Mouse (Mus musculus) inflammation-experienced regulatory T-cells, adult 6 months (primary cell): ENCODE measurements around the gene Nrip3. TPM values are rescaled to one million over a fixed set of nuclear protein-coding genes. Genes with fewer than 3 reads are reported as not detected.

Source experiments
- ATAC-seq: one replicate; pipeline ENCODE4 v1.8.0; 2017
- polyA plus RNA-seq, 3 experiments: library from polyadenylated mRNA; unstranded; fragments of 100-300 nt; shearing (Covaris generic); gene quantifications; one replicate each; pipeline ENCODE4 v1.2.1; 2017

The Nrip3 gene
- under 1 TPM; 0.11 to 0.98 (median 0.74) TPM for polyA plus RNA-seq

DNA sequence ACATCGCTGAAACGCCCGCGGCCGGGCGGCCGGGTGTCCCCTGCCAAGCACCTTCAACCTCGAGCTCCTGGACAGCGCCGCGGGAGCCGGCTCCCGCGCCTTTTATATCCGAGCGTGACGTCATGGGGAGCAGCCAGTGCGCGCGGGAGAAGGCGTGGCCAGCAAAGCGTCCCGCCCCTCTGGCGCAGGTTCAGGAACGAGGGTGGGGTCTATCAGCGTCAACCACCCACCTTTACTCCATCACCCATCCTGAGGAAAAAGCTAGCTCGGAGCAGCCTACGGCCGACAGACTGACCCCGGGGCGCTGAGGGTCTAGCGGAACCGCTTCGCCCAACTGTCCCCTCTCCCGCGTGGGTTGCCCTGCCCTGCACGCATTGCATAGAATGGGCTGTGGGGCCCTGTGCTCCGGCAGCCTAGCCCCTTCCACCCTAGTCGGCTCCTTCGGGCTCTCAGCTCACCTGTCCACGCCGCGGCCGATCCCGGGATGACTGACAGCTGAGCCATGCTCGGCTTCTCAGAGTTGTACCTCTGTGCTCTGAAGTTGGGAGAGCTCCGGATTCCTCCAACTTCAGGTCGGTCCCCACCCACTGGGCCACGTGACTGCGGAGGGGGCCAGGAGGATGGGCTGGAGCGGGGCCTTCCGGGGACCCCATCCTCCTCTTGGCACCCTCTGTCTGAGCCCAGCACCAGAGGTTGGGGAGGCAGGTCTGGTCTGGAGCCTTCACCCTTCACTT lies at the start of gene Nrip3:
Gene Nrip3, minus strand, starts transcription at position 556 of the 734 bp plus-strand sequence.
- peak; percentile 75 for ATAC-seq

DNA sequence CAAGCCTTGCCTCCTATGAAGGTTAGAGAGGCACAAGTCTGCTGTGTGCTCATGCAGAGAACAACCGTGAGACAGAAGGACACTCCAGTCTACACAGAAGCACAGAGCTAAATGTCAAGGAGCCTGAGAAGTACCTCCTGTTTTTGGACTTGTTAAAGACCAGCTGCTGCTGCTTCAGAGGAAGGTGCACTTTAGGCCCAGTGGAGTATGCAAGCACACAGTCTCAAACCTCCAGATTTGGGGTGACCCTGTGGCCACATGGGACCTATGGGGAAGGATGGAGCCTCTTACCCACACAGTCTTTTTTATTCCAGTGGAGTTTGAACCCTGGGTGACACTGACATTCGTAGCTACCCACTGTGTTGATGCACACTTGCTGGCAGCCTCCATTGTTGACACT lies 49.6 kb upstream of the Nrip3 start:
- ATAC-seq, result no peak

DNA sequence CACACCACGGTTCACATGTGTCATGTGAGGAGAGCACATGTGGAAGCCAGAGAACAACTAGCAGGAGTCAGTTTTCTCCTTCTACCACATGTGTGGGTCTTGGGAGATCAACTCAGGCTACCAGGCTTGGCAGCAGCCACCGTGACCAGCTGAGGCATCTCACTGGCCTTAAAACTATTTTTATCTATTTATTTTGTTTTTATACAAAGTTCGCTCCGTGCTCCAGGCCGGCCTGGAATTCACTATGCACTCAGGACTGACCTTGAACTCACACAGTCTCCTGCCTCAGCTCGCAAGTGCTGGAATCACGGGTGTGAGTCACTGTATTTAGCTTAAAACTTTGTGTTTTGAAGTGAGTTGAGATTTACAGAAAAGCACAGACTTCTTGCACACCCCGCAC lies 45.1 kb upstream of the Nrip3 start:
- no peak for ATAC-seq

DNA sequence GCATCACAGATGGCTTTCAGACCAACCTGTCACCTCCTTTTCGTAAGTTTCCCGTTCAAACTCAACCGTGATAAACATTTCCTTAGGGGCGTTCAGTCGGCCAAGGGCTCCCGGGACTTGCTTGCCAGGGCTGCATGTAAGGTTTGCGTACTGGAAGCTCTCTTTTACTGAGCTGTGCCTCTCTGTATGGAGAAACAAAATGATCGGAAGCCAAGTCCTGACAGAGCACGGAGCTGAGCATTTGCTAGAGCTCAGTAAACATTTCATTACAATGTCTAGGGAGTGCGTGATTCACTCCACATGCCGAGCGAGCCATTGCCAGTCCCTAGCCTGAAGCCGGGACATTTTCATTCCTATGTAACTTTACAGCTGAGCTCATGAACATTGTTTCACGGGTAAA lies 43.5 kb upstream of the Nrip3 start:
- no peak for ATAC-seq

DNA sequence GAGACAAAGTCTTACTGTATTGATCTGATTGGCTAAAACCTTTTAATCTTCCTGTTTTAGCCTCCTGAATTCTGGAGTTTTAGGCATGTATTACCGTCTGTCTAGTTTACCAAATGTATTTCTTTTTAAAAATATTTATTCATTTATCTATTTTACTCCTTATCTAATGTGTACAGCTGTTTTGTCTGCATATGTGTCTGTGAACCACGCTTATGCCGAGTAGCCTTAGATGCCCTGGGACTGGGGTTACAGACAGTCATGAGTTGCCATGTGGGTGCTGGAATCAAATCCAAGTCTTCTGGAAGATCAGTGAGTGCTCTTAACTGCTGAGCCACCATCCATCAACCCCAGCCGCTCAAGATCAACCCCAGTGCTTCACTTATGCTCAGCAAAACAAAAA lies 36.8 kb upstream of the Nrip3 start:
- ATAC-seq, result no peak

DNA sequence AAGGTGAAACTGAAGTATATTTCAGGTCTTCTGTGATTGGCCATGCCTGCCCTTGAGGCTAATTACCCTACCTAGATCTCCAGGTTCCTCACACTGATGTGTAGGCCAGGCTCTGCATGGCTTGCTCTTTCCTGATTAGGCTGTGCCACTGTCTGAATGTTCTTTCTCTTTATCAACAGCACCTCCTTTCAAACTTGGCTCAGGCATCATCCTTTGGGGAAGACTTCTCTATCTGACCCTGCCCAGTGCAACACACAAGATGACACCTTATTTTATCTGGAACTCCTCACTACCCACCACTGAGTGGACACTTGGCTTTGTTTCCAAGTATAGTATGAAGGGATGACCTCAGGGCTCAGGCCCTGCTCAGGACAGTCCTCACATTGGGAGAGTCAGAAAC lies 36.1 kb upstream of the Nrip3 start:
- no peak for ATAC-seq

DNA sequence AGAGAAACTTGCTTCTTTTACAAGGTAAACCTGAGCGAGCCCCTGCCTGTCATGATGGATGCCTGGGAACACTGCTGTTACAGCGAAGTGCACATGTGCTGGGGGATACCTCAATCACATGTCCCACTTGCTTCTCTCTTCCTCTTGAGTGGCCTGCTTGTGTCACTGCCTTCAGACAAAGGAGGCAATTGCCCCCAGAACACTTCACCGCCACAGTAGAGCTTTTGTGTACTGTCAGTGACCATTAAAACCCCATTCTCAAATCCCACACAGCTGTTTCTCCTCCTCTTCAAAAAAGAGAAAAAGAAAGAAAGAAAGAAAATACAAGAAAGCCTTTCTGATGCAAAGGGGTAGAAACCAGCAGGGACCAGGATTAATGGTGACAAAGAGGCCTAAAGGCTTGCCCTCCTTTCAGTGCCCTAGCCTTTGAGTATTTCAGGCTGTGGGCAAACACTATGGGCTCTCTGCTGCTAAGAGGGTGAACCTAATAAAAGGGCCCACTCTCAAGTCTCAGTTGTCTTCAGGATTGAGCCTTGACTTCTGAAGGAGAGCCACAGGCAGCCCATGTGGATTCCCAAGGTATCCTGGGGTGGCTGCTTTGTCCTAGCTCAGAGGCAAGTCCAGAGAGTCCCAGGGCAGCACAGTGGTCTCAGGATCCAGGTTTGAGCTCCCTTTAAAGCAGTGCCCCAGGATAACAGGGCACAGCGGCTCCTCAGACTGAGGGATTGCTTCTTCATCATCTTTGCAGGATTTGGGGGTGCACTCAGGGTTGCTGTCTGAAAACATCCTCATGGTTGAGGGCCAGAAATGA lies 31.7 kb upstream of the Nrip3 start:
- no peak for ATAC-seq

DNA sequence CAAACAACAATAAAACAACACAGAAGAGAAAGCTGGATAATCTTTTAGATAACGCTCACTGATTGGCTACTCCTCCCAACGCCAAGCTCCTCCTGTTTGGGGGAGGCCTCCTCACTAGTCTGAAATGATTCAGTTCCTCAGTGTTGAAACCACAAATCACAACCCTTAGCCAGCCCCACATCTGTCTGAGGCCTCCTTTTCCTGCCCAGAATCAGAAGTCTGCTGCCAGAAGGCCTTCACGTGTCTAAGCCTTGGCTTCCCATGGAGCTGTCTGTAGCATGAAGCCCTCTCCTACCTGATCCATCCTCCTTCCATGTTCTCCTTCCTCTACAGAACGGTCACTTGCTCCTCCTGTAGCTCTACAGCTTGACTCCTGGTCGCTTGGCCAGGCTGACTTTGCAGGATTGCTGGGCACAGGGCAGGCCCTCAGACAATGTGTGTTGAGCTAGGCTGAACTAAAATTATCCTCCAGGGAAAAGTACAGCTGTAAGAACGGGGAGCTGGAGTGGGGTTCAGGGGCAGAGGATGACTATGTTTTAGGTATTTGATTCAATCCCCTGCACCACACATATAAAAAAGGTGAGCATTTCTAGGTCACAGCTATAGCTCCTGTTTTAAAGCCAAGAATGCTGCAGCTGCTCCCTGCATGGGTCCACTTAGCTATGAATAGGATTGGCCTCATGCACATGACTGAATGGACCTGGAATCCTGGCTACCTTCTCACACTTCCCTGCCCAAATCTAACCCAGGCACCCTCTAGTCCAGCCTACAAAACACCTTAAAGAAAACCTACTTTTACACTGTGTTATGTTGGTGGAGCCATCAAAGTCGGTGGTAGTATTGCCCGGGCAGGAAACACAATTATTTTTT lies 26.0 kb upstream of the Nrip3 start:
- ATAC-seq, result no peak

DNA sequence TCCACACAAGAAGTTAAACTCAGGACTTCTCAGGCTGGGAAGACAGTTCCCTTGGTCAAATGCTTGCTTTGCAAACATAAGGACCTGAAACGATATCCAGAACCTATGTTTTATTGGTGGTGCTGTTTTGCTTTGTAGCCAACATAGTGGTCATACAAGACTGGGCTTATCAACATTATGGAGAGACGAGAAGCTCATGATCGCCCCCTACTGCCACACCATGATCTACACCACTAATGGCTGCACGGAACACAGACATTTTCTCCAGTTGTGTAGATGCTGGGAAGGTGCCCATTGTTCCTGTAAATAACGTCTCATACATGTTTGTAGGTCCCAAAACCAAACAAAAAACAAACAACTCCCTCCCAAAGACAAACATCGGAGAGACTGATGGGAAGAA lies 23.0 kb upstream of the Nrip3 start:
- ATAC-seq, result no peak

DNA sequence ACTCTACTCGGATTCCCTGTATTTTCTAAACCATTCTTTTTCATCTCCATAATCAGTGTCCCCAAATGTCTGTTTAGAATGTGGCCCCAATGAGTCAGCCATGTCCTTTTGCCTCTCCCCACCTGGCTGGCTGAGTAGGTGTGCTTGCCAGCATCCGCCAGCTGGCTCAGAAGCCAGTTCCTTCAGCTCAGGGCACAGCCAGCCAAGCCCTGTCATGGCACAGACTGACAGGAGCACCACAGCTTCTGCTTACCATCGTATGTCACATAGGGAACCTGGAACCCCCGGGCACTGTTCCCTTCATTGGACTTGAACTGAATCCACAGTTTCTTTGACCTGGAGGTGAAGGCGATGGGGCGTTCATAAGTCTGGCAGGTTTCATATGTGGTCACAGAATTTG lies 22.5 kb upstream of the Nrip3 start:
- no peak for ATAC-seq

DNA sequence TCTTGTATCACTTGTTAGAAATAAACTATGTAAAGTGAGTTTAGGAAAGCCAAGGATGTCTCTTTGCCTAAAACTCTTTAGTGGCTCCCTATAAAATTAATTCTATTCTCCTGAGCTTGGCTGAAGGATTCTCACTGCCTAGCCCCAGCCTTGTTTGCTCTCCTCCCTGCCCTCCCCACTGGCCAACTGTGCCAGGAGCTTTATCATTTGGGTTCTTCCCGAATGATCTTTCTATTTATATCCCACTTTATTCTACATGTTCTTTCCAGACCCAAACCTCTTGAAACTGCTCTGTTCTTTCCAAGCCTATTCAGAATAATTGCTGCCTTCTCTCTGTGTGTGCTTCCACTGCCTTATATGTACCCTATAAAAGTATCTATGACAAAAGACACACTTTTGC lies 21.7 kb upstream of the Nrip3 start:
- no peak for ATAC-seq

DNA sequence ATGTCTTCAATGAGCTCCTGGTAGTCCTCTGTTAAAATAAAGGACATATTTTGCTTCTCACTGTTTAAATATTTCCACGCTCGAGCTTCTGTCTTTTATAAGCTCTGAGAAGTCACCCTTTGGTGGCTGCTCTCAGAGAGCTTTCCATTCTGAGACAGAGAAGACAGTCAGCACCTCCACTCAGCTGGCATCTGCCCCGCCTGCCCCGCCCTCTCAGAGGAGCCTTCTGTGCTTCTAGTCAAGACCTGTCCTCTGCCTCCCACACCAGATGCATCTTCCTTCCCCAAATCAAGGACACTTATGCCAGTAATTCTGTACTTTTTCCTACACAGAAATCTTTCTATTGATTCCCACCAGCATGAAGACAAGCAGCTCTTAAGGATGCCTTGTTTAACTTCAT lies 18.8 kb upstream of the Nrip3 start:
- no peak for ATAC-seq

DNA sequence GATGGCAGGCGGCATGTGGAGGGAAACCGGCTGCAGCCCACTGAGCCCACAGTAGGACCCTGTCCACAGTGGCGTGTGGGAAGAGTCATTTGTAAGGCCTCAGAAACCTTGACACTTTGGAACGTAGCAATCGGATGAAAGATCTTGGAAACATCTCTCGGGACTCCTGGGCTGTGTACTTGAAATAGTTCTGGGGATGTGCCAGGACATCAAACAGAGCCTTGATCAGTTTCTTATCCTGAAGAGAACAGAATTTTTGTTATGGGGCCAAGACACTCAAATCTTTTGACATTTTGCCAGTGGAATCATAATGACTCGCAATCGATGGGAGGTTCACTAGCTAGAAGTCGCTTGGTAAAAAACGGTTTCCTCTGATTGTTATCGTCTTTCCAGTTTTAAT lies 17.3 kb upstream of the Nrip3 start:
- no peak for ATAC-seq

DNA sequence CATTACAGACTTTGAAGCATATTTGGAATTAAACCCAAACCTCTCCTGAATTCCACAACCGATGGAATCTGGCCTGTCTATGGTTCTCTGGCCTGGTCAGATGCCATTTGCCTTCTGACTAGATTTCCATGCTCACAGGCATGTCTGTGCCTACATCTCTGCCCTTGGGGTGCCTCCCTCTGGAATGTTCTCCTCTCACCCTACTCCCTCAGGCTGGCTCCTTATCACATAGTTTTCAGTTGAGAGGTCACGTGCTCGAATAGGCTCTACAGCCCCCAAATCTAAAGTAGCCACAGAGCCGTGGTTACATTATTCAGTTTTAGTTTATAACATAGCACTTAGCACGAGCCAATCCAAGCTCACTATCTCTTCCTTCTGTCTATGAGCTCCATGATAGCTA lies 13.7 kb upstream of the Nrip3 start:
- ATAC-seq, result no peak

DNA sequence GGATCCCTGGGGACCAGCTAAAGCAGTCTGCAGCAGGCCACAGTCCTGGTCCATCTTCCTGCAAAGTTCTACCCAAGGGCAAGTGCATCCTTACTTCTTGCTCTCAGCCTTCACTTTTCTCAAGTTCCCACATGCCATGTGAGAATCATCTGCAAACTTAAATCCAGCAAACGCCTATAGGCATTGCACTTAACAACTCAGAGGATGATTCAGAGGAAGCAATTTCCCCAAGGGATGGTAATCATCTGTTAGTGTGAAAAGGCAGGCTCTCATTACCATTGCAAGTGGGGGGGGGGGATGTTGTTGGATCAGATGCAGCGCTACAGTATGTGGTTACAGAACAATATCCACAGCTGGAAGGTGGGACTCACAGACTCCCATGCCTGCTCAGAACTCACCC lies 12.7 kb upstream of the Nrip3 start:
- ATAC-seq, result no peak

DNA sequence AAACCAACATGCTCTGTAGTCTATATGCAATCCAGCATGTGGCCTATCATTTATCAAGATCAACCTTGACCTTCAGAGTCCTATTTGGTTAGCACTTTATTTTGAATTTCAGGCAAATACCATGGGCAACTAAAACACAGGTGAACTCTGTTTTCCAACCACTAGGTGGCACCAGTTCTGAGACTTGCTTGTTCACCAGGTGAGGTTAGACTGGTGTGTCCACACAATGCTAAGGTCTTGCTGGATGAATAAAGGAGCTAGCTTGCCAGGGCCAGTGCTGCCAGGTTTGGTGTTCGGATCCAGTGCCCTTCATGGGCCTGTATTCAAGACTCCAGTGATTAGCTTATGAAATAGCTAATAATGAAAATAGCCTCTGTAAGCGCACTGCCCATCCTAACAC lies 10.9 kb upstream of the Nrip3 start:
- peak; percentile 75 for ATAC-seq

DNA sequence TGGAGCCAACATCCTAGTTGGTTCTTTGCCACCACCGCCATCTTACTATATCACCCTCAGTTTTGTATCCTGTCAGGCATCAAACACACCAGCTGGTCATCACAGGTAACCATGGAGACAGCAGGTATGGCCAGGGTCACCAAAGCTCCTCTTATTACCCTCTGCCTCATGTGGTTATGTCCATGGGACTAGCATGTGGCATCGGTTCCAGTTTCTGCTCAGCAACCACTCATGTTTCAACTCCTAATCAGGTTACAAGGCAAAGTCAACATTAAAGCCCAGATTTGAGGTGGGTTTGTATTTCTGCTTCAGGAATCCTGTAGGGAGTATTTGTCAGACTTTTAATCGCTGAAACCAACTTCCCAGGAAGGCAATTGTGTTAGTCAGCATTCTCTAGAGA lies 9.0 kb upstream of the Nrip3 start:
- ATAC-seq, result no peak

DNA sequence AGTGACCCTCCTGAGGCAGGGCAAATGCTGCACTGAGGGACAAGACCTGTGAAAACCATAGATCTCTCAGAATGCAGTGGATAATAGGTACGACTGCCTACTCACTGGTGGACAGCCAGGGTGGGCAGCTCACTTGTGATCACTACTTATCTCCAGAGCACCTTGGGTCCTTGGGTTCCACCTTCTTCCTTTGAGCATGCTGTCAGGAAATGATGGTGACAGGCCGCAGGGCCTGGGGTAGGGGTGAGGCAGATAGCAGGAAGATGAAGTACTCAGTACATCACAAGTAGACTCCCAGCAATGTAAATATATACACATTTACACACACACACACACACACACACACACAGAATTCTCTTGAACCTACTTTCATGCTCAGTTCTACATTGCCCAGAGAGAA lies 6.0 kb upstream of the Nrip3 start:
- no peak for ATAC-seq

DNA sequence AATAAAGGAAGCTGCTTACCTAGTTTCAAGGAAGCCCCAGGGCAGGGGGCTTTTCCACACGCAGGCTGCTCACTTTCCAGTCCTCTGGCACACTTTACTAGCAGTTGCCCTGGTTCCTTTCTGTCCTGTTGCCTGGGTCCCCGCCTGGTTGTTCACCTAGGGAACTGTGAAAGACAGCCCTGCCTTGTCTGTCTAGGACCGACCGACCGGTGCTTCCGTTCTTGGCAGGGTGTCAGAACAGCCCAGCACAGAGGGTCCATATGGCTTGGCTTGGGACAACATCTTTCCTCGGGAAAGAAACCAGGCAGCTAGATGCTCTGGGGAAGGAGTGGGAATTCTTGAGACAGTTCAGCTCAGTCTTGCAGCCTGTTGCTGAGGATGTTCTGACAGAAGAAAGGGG lies 1.5 kb upstream of the Nrip3 start:
- ATAC-seq, result no peak

DNA sequence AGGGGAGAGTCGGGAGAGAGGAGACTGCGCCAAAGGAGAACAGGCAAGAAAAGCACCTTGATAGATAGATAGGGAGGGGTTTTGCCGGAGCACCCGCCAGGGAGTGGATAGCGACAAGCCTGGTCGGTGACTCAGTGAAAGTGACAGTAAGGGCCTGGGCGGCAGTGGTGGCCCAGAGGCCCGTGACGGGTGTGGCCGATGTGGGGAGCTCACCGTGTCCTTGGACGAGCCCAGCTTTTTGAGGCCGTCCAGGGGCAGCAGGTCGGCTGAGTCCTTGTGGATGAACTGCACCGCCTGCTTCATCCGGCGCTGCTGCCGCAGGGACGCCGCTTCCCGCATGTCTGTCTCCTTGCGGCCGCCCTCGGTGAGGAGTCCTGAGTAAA lies 747 bp downstream of the Nrip3 start:
- ATAC-seq, result peak; percentile 47

DNA sequence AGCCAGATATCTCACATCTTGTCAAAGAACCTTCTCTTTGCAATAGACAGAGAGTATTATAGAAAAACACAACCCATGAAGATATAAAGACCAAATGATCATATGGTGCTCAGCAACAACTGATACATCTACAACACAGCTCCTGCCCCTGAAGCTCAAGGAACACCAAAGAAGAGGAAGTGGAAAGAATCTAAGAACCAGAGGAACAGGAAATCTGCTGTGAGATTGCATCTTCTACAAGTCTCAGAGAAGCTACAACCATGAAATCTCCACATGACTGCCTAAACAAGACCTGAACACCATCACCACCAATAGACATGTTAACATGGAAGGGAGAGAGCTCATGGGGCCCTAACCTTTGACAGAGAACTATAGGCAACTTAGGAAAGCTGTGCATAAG lies 9.6 kb downstream of the Nrip3 start:
- ATAC-seq, result no peak

DNA sequence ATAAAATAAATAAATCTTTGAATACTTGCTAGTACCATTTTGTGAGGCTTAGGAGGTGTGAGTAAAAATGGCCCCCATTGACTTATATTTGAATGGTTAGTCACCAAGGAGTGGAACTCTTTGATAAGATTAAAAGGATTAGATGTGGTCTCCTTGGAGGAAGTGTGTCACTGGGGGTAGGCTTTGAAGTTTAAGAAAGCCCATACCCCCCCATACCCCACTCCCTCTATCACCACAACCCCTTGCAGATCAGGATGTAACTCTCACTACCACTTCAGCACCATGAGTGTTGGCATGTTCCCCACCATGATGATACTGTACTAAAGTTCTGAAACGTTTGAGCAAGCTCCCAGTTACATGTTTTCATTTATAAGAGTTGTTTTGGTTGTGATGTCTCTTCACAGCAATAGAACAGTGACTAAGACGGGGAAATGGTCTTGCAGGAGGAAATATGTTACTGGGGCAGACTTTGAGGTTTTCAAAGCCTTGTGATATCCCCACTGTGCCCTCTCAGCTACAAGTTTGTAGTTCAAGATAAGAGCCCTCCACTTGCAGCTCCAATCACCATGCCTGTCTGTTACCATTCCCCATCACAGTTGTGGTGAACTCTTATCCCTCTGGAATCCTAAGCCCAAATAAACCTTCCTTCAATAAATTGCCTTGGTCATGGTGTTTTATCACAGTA lies 13.0 kb downstream of the Nrip3 start:
- ATAC-seq, result no peak
